Mouse (Mus musculus): ENCODE data around the gene Adamtsl5. TPM values are rescaled to one million over a fixed set of nuclear protein-coding genes. Genes with fewer than 3 reads are reported as not detected.

Gene Adamtsl5
- polyA plus RNA-seq, 1 experiment from 2014 or later: 0.27 TPM

GRCm38 (mm10) chr10:80385310-80385709 lies 37.1 kb upstream of the Adamtsl5 start:
- peaks cover 62% of the 10 kb centered on the region for H3K36me3 ChIP-seq (replicated peaks)
- H3K4me1 ChIP-seq: peaks cover 55% of the 10 kb centered on the region
- no peaks in the 10 kb centered on the region for H3K9me3 ChIP-seq
- H3K4me3 ChIP-seq: peak overlapping the region; percentile 95
- no peaks in the 10 kb centered on the region for H3K27me3 ChIP-seq (ENCODE audit: poor library complexity, severe bottlenecking)
- peak overlapping the region; percentile 95 for H3K27ac ChIP-seq
- no peak for DNase-seq (ENCODE audit: extremely low spot score, low spot score)
- 18% methylated on average over 7 of the region's 7 CpGs for WGBS

GRCm38 (mm10) chr10:80384709-80385108 lies 36.5 kb upstream of the Adamtsl5 start:
- H3K27ac ChIP-seq: peak overlapping the region; percentile 95
- peaks cover 55% of the 10 kb centered on the region for H3K4me1 ChIP-seq
- WGBS: 87% methylated on average over 7 of the region's 7 CpGs
- H3K4me3 ChIP-seq: peak overlapping the region; percentile 95
- no peak for DNase-seq (ENCODE audit: extremely low spot score, low spot score)
- H3K36me3 ChIP-seq (replicated peaks): peaks cover 62% of the 10 kb centered on the region
- H3K27me3 ChIP-seq (ENCODE audit: poor library complexity, severe bottlenecking): no peaks in the 10 kb centered on the region
- H3K9me3 ChIP-seq: no peaks in the 10 kb centered on the region

GRCm38 (mm10) chr10:80384115-80384639 lies 36.0 kb upstream of the Adamtsl5 start:
- no peak for DNase-seq (ENCODE audit: extremely low spot score, low spot score)
- peaks cover 63% of the 10 kb centered on the region for H3K36me3 ChIP-seq (replicated peaks)
- no peaks in the 10 kb centered on the region for H3K27me3 ChIP-seq (ENCODE audit: poor library complexity, severe bottlenecking)
- no peaks in the 10 kb centered on the region for H3K9me3 ChIP-seq
- peak overlapping the region; percentile 95 for H3K4me3 ChIP-seq
- 86% methylated on average over 4 of the region's 4 CpGs for WGBS
- H3K27ac ChIP-seq: peak overlapping the region; percentile 95; the same call in 1 of the 2 replicates
- H3K4me1 ChIP-seq: peaks cover 55% of the 10 kb centered on the region

- no peak for DNase-seq (ENCODE audit: extremely low spot score, low spot score)
- Histone ChIP-seq H3K9me3 (no peaks in the 10 kb centered on the region), H3K36me3 (replicated peaks) (peaks cover 64% of the 10 kb centered on the region), H3K4me1 (peaks cover 50% of the 10 kb centered on the region), H3K27ac (peak overlapping the region; percentile 95; the same call in 1 of the 2 replicates), H3K4me3 (peak overlapping the region; percentile 95), H3K27me3 (ENCODE audit: poor library complexity, severe bottlenecking) (no peaks in the 10 kb centered on the region)
- 79% methylated on average over 4 of the region's 4 CpGs for WGBS
Observed at GRCm38 (mm10) chr10:80383431-80383830, 35.2 kb upstream of the Adamtsl5 start.

GRCm38 (mm10) chr10:80382641-80383365 lies 34.6 kb upstream of the Adamtsl5 start:
- H3K27ac ChIP-seq: 0 out of 2 replicates have a peak overlapping the region, but pooled peaks have one; percentile 95
- no peak for DNase-seq (ENCODE audit: extremely low spot score, low spot score)
- WGBS: 95% methylated on average over 7 of the region's 7 CpGs
- no peaks in the 10 kb centered on the region for H3K9me3 ChIP-seq
- H3K27me3 ChIP-seq (ENCODE audit: poor library complexity, severe bottlenecking): no peaks in the 10 kb centered on the region
- peaks cover 44% of the 10 kb centered on the region for H3K4me1 ChIP-seq
- H3K36me3 ChIP-seq (replicated peaks): peaks cover 64% of the 10 kb centered on the region
- H3K4me3 ChIP-seq: peak overlapping the region; percentile 95; the same call in 1 of the 2 replicates

GRCm38 (mm10) chr10:80377716-80378115 lies 29.5 kb upstream of the Adamtsl5 start:
- Histone ChIP-seq H3K4me1 (peaks cover 4% of the 10 kb centered on the region; the same call in 1 of the 2 replicates), H3K27ac (no peak overlapping the region), H3K4me3 (no peak overlapping the region), H3K36me3 (replicated peaks) (peaks cover 37% of the 10 kb centered on the region), H3K9me3 (no peaks in the 10 kb centered on the region), H3K27me3 (ENCODE audit: poor library complexity, severe bottlenecking) (peaks cover 8% of the 10 kb centered on the region)
- WGBS: 48% methylated on average over 10 of the region's 10 CpGs
- DNase-seq (ENCODE audit: extremely low spot score, low spot score): no peak

GRCm38 (mm10) chr10:80376160-80376559 lies 27.9 kb upstream of the Adamtsl5 start:
- Histone ChIP-seq H3K4me3 (no peak overlapping the region), H3K36me3 (replicated peaks) (peaks cover 21% of the 10 kb centered on the region), H3K9me3 (no peaks in the 10 kb centered on the region), H3K4me1 (peaks cover 16% of the 10 kb centered on the region), H3K27ac (no peak overlapping the region), H3K27me3 (ENCODE audit: poor library complexity, severe bottlenecking) (peaks cover 12% of the 10 kb centered on the region)
- DNase-seq (ENCODE audit: extremely low spot score, low spot score): peak; percentile 94
- 2% methylated on average over 7 of the region's 7 CpGs for WGBS

- DNase-seq (ENCODE audit: extremely low spot score, low spot score): peak; percentile 63
- WGBS: 17% methylated on average over 6 of the region's 6 CpGs
Observed at GRCm38 (mm10) chr10:80374063-80374462, 25.9 kb upstream of the Adamtsl5 start.

GRCm38 (mm10) chr10:80372706-80373105 lies 24.5 kb upstream of the Adamtsl5 start:
- Histone ChIP-seq H3K4me3 (no peak overlapping the region), H3K36me3 (replicated peaks) (no peaks in the 10 kb centered on the region), H3K9me3 (0 out of 2 replicates have a peak, but pooled peaks cover 5% of the 10 kb centered on the region), H3K27ac (no peak overlapping the region), H3K4me1 (peaks cover 15% of the 10 kb centered on the region), H3K27me3 (ENCODE audit: poor library complexity, severe bottlenecking) (peaks cover 19% of the 10 kb centered on the region)
- DNase-seq (ENCODE audit: extremely low spot score, low spot score): no peak
- WGBS: 86% methylated on average over 6 of the region's 6 CpGs

More at GRCm38 (mm10) chr10:80374063-80374462, 25.9 kb upstream of the Adamtsl5 start:
- H3K27me3 ChIP-seq (ENCODE audit: poor library complexity, severe bottlenecking): peaks cover 12% of the 10 kb centered on the region
- no peaks in the 10 kb centered on the region for H3K9me3 ChIP-seq
- peaks cover 15% of the 10 kb centered on the region for H3K4me1 ChIP-seq
- H3K4me3 ChIP-seq: no peak overlapping the region
- H3K27ac ChIP-seq: no peak overlapping the region
- H3K36me3 ChIP-seq (replicated peaks): 0 out of 2 replicates have a peak, but pooled peaks cover under 1% of the 10 kb centered on the region

- peak overlapping the region; percentile 62; the same call in 1 of the 2 replicates for H3K27ac ChIP-seq
Observed at GRCm38 (mm10) chr10:80371983-80372382, 23.8 kb upstream of the Adamtsl5 start.

GRCm38 (mm10) chr10:80371411-80371966 lies 23.3 kb upstream of the Adamtsl5 start:
- peaks cover 27% of the 10 kb centered on the region for H3K27me3 ChIP-seq (ENCODE audit: poor library complexity, severe bottlenecking)
- peaks cover 15% of the 10 kb centered on the region for H3K4me1 ChIP-seq
- H3K4me3 ChIP-seq: peak overlapping the region; percentile 37
- H3K9me3 ChIP-seq: 0 out of 2 replicates have a peak, but pooled peaks cover 5% of the 10 kb centered on the region
- H3K36me3 ChIP-seq (replicated peaks): no peaks in the 10 kb centered on the region
- H3K27ac ChIP-seq: peak overlapping the region; percentile 62
- DNase-seq (ENCODE audit: extremely low spot score, low spot score): peak; percentile 65
- 2% methylated on average over 12 of the region's 12 CpGs for WGBS

More at GRCm38 (mm10) chr10:80371983-80372382, 23.8 kb upstream of the Adamtsl5 start:
- no peak for DNase-seq (ENCODE audit: extremely low spot score, low spot score)
- H3K9me3 ChIP-seq: 0 out of 2 replicates have a peak, but pooled peaks cover 5% of the 10 kb centered on the region
- H3K27me3 ChIP-seq (ENCODE audit: poor library complexity, severe bottlenecking): peaks cover 25% of the 10 kb centered on the region
- peaks cover 15% of the 10 kb centered on the region for H3K4me1 ChIP-seq
- H3K36me3 ChIP-seq (replicated peaks): no peaks in the 10 kb centered on the region
- peak overlapping the region; percentile 37 for H3K4me3 ChIP-seq
- 59% methylated on average over 9 of the region's 9 CpGs for WGBS

- Histone ChIP-seq H3K27me3 (ENCODE audit: poor library complexity, severe bottlenecking) (peaks cover 33% of the 10 kb centered on the region), H3K36me3 (replicated peaks) (no peaks in the 10 kb centered on the region), H3K4me1 (peaks cover 15% of the 10 kb centered on the region), H3K9me3 (0 out of 2 replicates have a peak, but pooled peaks cover 5% of the 10 kb centered on the region), H3K27ac (no peak overlapping the region), H3K4me3 (no peak overlapping the region)
- WGBS: 82% methylated on average over 21 of the region's 21 CpGs
- DNase-seq (ENCODE audit: extremely low spot score, low spot score): no peak
Observed at GRCm38 (mm10) chr10:80369995-80370747, 22.0 kb upstream of the Adamtsl5 start.
